Mouse (Mus musculus): ENCODE measurements around the gene Mov10l1. TPM values are rescaled to one million over a fixed set of nuclear protein-coding genes. Genes with fewer than 3 reads are reported as not detected.

Mov10l1 gene
- not detected for polyA plus RNA-seq (2015; fragmentation: Illumina TruSeq; extraction: RNeasy Lipid Tissue Mini Kit (QIAGEN cat#74804); ENCODE audit: low read depth, low replicate concordance)

DNA sequence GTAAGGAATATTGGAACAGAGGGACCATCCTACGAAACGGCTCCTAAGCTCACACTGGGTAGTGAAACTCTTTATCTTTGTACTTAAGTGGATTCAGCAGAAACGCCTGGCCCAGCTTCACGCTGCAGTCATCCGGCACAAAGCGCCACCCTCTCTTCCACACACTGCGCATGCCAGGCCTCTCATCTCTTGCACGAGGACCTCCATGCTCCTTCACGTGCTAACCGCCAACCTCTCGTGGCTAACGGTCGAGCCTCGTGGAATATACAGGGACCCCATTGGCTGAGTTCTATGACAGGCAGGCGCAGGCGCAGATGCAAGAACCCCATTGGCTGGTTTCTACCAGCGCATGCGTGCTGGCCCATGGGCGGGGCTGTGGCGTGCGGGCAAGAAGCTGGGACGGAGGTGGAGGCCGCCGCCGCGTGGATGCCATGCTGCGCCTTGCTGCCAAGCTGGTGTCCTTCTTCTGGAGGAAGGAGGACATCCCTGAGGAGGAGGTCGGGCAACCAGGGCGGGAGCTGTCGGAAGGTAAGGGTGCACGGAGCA lies at the start of gene Mov10l1:
Mov10l1 (plus strand) TSS at position 376 of the 546 bp plus-strand sequence.

GRCm38 (mm10) chr15:88954368-88955072 lies 28.2 kb upstream of the Mov10l1 start, which contains the start of gene Ttll8:
Ttll8 (minus strand) TSS chr15:88954418.

DNA sequence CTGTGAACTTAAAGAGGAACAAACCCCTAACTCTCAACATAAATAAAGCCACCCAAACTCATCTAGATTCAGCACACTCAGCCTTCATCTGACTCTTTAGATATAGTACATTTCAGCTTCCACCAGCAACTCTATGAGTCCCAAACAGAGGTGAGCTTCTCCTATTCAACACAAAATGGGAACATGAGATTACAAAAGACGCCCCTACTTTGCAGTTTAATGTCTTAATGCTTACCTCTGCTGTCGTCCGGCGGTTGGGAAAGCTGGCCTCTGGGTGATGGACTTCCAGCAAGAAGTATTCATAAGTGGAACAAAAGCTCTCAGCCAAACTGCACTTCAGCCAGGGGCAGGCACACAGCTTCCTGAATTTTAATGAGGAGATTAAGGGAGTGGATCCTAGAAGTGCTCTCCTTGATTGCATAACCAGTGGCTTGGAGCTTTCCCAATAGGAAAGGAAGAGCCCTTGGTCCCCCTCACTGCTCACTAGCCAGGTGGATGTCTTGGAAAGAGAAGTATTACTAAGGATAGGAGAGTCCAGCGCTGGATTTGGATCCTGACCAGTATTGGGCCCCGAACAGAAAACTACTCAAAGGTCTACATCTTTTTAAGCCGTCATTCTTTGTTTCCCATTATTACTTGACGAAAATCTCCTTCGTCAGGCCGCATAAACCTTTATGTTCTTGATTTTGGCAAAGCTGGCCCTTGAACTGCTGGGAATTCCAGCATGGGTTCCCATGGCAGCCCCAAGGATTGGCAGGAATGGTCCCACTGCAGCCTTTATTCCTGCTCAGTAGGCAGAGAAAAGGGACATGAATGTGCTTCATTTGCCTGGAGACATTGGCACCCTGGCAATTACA lies 4.2 kb upstream of the Mov10l1 start, which contains the start of gene Mlc1:
Mlc1 (minus strand) TSS at position 727 of the 857 bp plus-strand sequence.

GRCm38 (mm10) chr15:89059161-89059931 lies 76.6 kb downstream of the Mov10l1 start, which contains the start of gene Panx2:
Panx2 (plus strand) TSS chr15:89059734.

DNA sequence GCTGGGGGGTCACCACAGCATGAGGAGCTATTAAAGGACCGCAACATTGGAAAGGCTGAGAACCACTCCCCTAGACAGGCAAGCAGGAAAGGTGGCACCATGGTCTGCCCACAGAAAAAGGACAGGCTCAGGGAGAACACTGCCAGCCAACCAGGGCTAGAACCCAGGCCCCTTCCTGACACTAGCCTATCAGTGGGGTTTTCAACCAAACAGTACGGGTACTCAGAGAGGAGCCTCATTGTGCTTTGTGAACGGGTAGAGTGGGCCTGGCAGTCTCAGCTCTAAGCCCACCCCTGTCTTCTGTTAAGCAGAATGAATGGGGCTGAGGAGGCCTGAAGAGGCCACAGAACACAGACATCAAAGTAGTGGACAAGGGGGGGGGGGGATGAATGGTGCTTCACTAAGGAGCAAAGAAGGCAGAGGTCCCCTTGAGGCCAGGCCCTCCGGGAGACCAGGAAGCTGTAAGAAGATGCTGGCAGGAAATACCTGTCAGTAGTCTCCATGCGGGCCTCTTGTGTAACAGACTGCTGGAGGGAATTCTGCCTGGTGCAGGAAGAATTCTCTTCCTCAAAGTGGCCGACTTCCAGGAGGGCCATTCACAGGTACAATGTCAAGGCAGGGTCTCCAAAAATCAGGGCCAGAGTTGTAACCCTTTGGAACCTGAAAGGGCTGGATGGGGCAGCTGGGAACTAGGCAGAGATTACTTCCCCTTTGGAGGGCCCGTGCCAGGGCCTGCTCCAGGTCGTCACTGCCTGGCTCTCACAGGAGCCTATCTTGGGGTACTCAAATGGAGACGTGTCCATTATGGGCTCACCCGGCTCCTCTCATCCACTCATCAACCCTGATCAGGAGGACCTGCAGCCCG lies 92.1 kb downstream of the Mov10l1 start, which contains the start of gene Trabd:
Trabd (plus strand) TSS at position 512 of the 865 bp plus-strand sequence.

DNA sequence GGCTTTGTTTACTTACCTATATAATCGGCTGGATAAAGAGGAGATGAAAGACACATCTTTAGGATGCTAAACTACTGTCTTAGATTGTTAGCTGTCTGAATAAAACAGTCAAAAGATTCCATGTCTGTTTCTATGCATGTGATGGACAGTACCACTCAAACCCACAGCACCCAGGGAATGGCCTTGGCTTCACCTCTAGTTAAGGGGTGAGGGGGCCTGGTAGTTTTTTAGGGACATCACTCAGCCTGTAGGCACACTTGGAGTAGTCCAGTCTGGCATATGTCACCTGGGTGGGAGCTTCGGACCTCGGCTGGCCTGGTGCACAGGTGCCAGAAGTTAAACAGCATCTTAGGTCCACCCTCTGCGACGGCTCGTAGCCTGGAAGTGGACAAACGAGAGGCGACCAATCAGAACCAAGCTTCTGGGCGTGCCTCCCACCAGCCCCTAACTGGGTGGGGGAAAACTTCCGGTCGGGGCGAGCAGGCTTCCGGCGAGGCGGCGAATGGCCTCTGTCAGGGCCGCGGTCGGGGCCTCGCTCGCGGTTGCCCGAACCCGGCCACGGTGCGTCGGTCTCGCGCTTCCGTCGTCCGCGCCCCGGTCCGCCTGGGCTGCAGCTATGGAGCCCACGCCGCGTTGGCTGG lies 106.0 kb downstream of the Mov10l1 start, which contains the start of gene Selenoo:
Selenoo (plus strand) TSS at position 478 of the 641 bp plus-strand sequence.

Other genes starting within 250 kb of the Mov10l1 start
- gene Brd1, start 248.7 kb upstream of the Mov10l1 start, polyA plus RNA-seq (2015; fragmentation: Illumina TruSeq; extraction: RNeasy Lipid Tissue Mini Kit (QIAGEN cat#74804); ENCODE audit: low read depth, low replicate concordance): 23.4 TPM
- gene Zbed4, start 231.2 kb upstream of the Mov10l1 start, polyA plus RNA-seq (2015; fragmentation: Illumina TruSeq; extraction: RNeasy Lipid Tissue Mini Kit (QIAGEN cat#74804); ENCODE audit: low read depth, low replicate concordance): 6.4 TPM
- 12.9 TPM for gene Alg12, start 163.6 kb upstream of the Mov10l1 start, polyA plus RNA-seq (2015; fragmentation: Illumina TruSeq; extraction: RNeasy Lipid Tissue Mini Kit (QIAGEN cat#74804); ENCODE audit: low read depth, low replicate concordance)
- 23.6 TPM for gene Creld2, start 163.3 kb upstream of the Mov10l1 start, polyA plus RNA-seq (2015; fragmentation: Illumina TruSeq; extraction: RNeasy Lipid Tissue Mini Kit (QIAGEN cat#74804); ENCODE audit: low read depth, low replicate concordance)
- gene Pim3, start 120.7 kb upstream of the Mov10l1 start, polyA plus RNA-seq (2015; fragmentation: Illumina TruSeq; extraction: RNeasy Lipid Tissue Mini Kit (QIAGEN cat#74804); ENCODE audit: low read depth, low replicate concordance): 39.4 TPM
- gene Ttll8, start 28.5 kb upstream of the Mov10l1 start, polyA plus RNA-seq (2015; fragmentation: Illumina TruSeq; extraction: RNeasy Lipid Tissue Mini Kit (QIAGEN cat#74804); ENCODE audit: low read depth, low replicate concordance): 0.76 TPM
- gene Mlc1, start 3.9 kb upstream of the Mov10l1 start, polyA plus RNA-seq (2015; fragmentation: Illumina TruSeq; extraction: RNeasy Lipid Tissue Mini Kit (QIAGEN cat#74804); ENCODE audit: low read depth, low replicate concordance): 156 TPM
- 94.0 TPM for gene Panx2, start 76.8 kb downstream of the Mov10l1 start, polyA plus RNA-seq (2015; fragmentation: Illumina TruSeq; extraction: RNeasy Lipid Tissue Mini Kit (QIAGEN cat#74804); ENCODE audit: low read depth, low replicate concordance)
- gene Trabd, start 92.2 kb downstream of the Mov10l1 start, polyA plus RNA-seq (2015; fragmentation: Illumina TruSeq; extraction: RNeasy Lipid Tissue Mini Kit (QIAGEN cat#74804); ENCODE audit: low read depth, low replicate concordance): 19.8 TPM
- gene Selenoo, start 106.2 kb downstream of the Mov10l1 start, polyA plus RNA-seq (2015; fragmentation: Illumina TruSeq; extraction: RNeasy Lipid Tissue Mini Kit (QIAGEN cat#74804); ENCODE audit: low read depth, low replicate concordance): 27.4 TPM
- gene Tubgcp6, start 140.2 kb downstream of the Mov10l1 start, polyA plus RNA-seq (2015; fragmentation: Illumina TruSeq; extraction: RNeasy Lipid Tissue Mini Kit (QIAGEN cat#74804); ENCODE audit: low read depth, low replicate concordance): 19.0 TPM
- 12.4 TPM for gene Hdac10, start 145.8 kb downstream of the Mov10l1 start, polyA plus RNA-seq (2015; fragmentation: Illumina TruSeq; extraction: RNeasy Lipid Tissue Mini Kit (QIAGEN cat#74804); ENCODE audit: low read depth, low replicate concordance)
- 12.5 TPM for gene Mapk12, start 157.8 kb downstream of the Mov10l1 start, polyA plus RNA-seq (2015; fragmentation: Illumina TruSeq; extraction: RNeasy Lipid Tissue Mini Kit (QIAGEN cat#74804); ENCODE audit: low read depth, low replicate concordance)
- gene Mapk11, start 166.7 kb downstream of the Mov10l1 start, polyA plus RNA-seq (2015; fragmentation: Illumina TruSeq; extraction: RNeasy Lipid Tissue Mini Kit (QIAGEN cat#74804); ENCODE audit: low read depth, low replicate concordance): 51.9 TPM
- gene Plxnb2, start 197.9 kb downstream of the Mov10l1 start, polyA plus RNA-seq (2015; fragmentation: Illumina TruSeq; extraction: RNeasy Lipid Tissue Mini Kit (QIAGEN cat#74804); ENCODE audit: low read depth, low replicate concordance): 36.2 TPM
- 51.1 TPM for gene Dennd6b, start 213.6 kb downstream of the Mov10l1 start, polyA plus RNA-seq (2015; fragmentation: Illumina TruSeq; extraction: RNeasy Lipid Tissue Mini Kit (QIAGEN cat#74804); ENCODE audit: low read depth, low replicate concordance)
- 78.9 TPM for gene Ppp6r2, start 228.6 kb downstream of the Mov10l1 start, polyA plus RNA-seq (2015; fragmentation: Illumina TruSeq; extraction: RNeasy Lipid Tissue Mini Kit (QIAGEN cat#74804); ENCODE audit: low read depth, low replicate concordance)

Data from brain, adult 10 weeks (tissue).